ENCODE assay signal across 25 mouse cellular contexts in genomic region chr2:109748815-109749214, GRCm38 (mm10).
DNase-seq lines count a peak whose midpoint lies in the region; ATAC-seq and TF ChIP-seq lines count a peak whose summit lies in the region.
"Had no signal": no experiment of that assay in that cellular context is flagged by ENCODE, and none has a peak within 500 bp of the region (broad histone marks: within the 10 kb centered on the region; RNA-seq: fewer than 3 reads in every experiment).

No protein-coding gene starts in this region.

- WGBS in liver, adult 2 months, result 87% methylated on average over 4 of the region's 4 CpGs
- 74% methylated on average over 4 of the region's 4 CpGs for WGBS in limb, embryonic 10.5 days

- ATAC-seq in common myeloid progenitor, adult 5-6 weeks (replicated peaks; ENCODE audit: low read depth, poor library complexity, severe bottlenecking), result peak; percentile 62
- ATAC-seq: activated CD4-positive, CD25-positive, alpha-beta regulatory T cell, adult 4 months; forebrain, embryonic 14.5 days; forebrain, embryonic 16.5 days; Patski had no signal

- H3K9me3 ChIP-seq in CH12.LX (replicated peaks; ENCODE audit: low read length), result no peaks in the 10 kb centered on the region
- no peaks in the 10 kb centered on the region for H3K9me3 ChIP-seq in limb, embryonic 10.5 days (replicated peaks)
- H3K9me3 ChIP-seq: embryonic facial prominence, embryonic 13.5 days; embryonic facial prominence, embryonic 15.5 days; forebrain, embryonic 10.5 days; forebrain, embryonic 12.5 days; G1E had no signal

- no peak for TF ChIP-seq POLR2A in liver, adult 2 months (IDR thresholded peaks at IDR 0.05; ENCODE audit: extremely low read depth, insufficient read depth, low read length)
- no peak for TF ChIP-seq POLR2A in CH12.LX (IDR thresholded peaks at IDR 0.05; ENCODE audit: low read depth, low read length)

- H3K4me2 ChIP-seq in CH12.LX (ENCODE audit: insufficient read depth, low read depth, poor library complexity, severe bottlenecking), result no peak overlapping the region
- H3K4me2 ChIP-seq: embryonic facial prominence, embryonic 13.5 days; embryonic facial prominence, embryonic 15.5 days; forebrain, embryonic 12.5 days had no signal

- in situ Hi-C loops in CH12.LX (cut with MboI; ENCODE audit: low pct_ligation_motif_present, low pct_unique_long_range_greater_than_20kb, low sequenced_read_pairs), result no loop called here

- DNase-seq in liver, adult 2 months (ENCODE audit: extremely low read depth, low read depth, low spot score), result no peak
- DNase-seq in liver (no peak), CH12.LX (ENCODE audit: extremely low read depth) (peak; percentile 49)
- DNase-seq in limb, embryonic 10.5 days (ENCODE audit: low spot score), result no peak
- no peak for DNase-seq in yolk sac, embryonic 10.5 days (ENCODE audit: low spot score)
- DNase-seq: adrenal gland, adult 8-10 months; adrenal gland, postnatal 14 days; adrenal gland, postnatal 36 days; cerebellum, adult 11-12 months; cerebellum, adult 2 months; cerebellum, adult 9-10 months; cerebellum, postnatal 10 days; cerebellum, postnatal 25 days; embryo, embryonic 11 days had no signal

- H3K4me3 ChIP-seq in liver, adult 2 months (ENCODE audit: insufficient read depth, low read depth, low read length), result no peak overlapping the region
- no peak overlapping the region for H3K4me3 ChIP-seq in CH12.LX (replicated peaks in 1 of 3; ENCODE audit: low read depth in 2 of 3, low read length in 2 of 3, poor library complexity in 1 of 3)
- H3K4me3 ChIP-seq in limb, embryonic 10.5 days, result no peak overlapping the region
- H3K4me3 ChIP-seq: embryonic facial prominence, embryonic 13.5 days; embryonic facial prominence, embryonic 15.5 days; erythroblast, embryonic 14.5 days; forebrain, embryonic 10.5 days; forebrain, embryonic 12.5 days had no signal

- dilution Hi-C loops in CH12.LX (cut with MboI; ENCODE audit: extremely low pct_ligation_motif_present, extremely low pct_unique_long_range_greater_than_20kb, low sequenced_read_pairs), result no loop called here

- TF ChIP-seq EP300 in CH12.LX (IDR thresholded peaks at IDR 0.05; ENCODE audit: low read length), result peak; percentile 26; the same call in 1 of the 2 replicates

- no peak for TF ChIP-seq RAD21 in CH12.LX (IDR thresholded peaks at IDR 0.05; ENCODE audit: low read depth, low read length)

- peak overlapping the region; percentile 65 for H3K27ac ChIP-seq in liver, adult 2 months (replicated peaks; ENCODE audit: insufficient read depth, low read depth, low read length)
- H3K27ac ChIP-seq in CH12.LX (ENCODE audit: insufficient read depth, low read depth), result no peak overlapping the region
- no peak overlapping the region for H3K27ac ChIP-seq in limb, embryonic 10.5 days
- H3K27ac ChIP-seq: embryonic facial prominence, embryonic 13.5 days; embryonic facial prominence, embryonic 15.5 days; forebrain, embryonic 10.5 days; forebrain, embryonic 12.5 days had no signal

- H3K36me3 ChIP-seq in liver, adult 2 months (ENCODE audit: control insufficient read depth, insufficient read depth, low read length), result no peaks in the 10 kb centered on the region
- no peaks in the 10 kb centered on the region for H3K36me3 ChIP-seq in CH12.LX (replicated peaks in 1 of 2; ENCODE audit: control insufficient read depth in 1 of 2, insufficient read depth in 1 of 2, low read length in 1 of 2)
- no peaks in the 10 kb centered on the region for H3K36me3 ChIP-seq in limb, embryonic 10.5 days
- H3K36me3 ChIP-seq: embryonic facial prominence, embryonic 13.5 days; embryonic facial prominence, embryonic 15.5 days; forebrain, embryonic 10.5 days; forebrain, embryonic 12.5 days; G1E had no signal

- TF ChIP-seq CTCF in liver, adult 2 months (IDR thresholded peaks at IDR 0.05; ENCODE audit: low read depth, low read length), result no peak
- TF ChIP-seq CTCF in CH12.LX (conservative IDR thresholded peaks at IDR 0.05 in 1 of 2, IDR thresholded peaks at IDR 0.05 in 1 of 2; ENCODE audit: low read depth in 2 of 2, low read length in 2 of 2), result no peak

- peaks cover 8% of the 10 kb centered on the region; the same call in 1 of the 2 replicates for H3K4me1 ChIP-seq in liver, adult 2 months (ENCODE audit: control insufficient read depth, insufficient read depth, low read length)
- H3K4me1 ChIP-seq in CH12.LX (ENCODE audit: control insufficient read depth in 1 of 2, insufficient read depth in 2 of 2), result peaks cover 5 to 35% of the 10 kb centered on the region in 2 experiments; a peak in 3 of 4 replicates
- H3K4me1 ChIP-seq in limb, embryonic 10.5 days, result peaks cover 32% of the 10 kb centered on the region
- H3K4me1 ChIP-seq: embryonic facial prominence, embryonic 13.5 days; embryonic facial prominence, embryonic 15.5 days had no signal

- no peaks in the 10 kb centered on the region for H3K27me3 ChIP-seq in liver, adult 2 months (ENCODE audit: control insufficient read depth, insufficient read depth, low read length)
- no peaks in the 10 kb centered on the region for H3K27me3 ChIP-seq in CH12.LX (replicated peaks)
- H3K27me3 ChIP-seq in limb, embryonic 10.5 days (ENCODE audit: low read depth, poor library complexity, severe bottlenecking), result no peaks in the 10 kb centered on the region
- H3K27me3 ChIP-seq: embryonic facial prominence, embryonic 13.5 days; embryonic facial prominence, embryonic 15.5 days; forebrain, embryonic 12.5 days; Patski had no signal

- no peak overlapping the region for H3K9ac ChIP-seq in liver, adult 2 months (ENCODE audit: low read depth, low read length)
- no peak overlapping the region for H3K9ac ChIP-seq in CH12.LX (ENCODE audit: insufficient read depth, low read depth)
- H3K9ac ChIP-seq: embryonic facial prominence, embryonic 13.5 days; embryonic facial prominence, embryonic 15.5 days; forebrain, embryonic 12.5 days had no signal

- H3K79me2 ChIP-seq in liver, adult 2 months (ENCODE audit: control insufficient read depth, insufficient read depth, low read length), result no peaks in the 10 kb centered on the region
- H3K79me2 ChIP-seq in CH12.LX (replicated peaks; ENCODE audit: control insufficient read depth, extremely low read depth, insufficient read depth, poor library complexity, severe bottlenecking), result no peaks in the 10 kb centered on the region

TF ChIP-seq in CH12.LX, 34 proteins besides CTCF, POLR2A, EP300 and RAD21:
- TF ChIP-seq IRF4 (IDR thresholded peaks at IDR 0.05; ENCODE audit: low read depth, low read length) (peak; percentile 42; the same call in 1 of the 2 replicates), UBTF (IDR thresholded peaks at IDR 0.05; ENCODE audit: low read depth, low read length) (no peak), ELF1 (IDR thresholded peaks at IDR 0.05; ENCODE audit: low read depth, low read length) (peak; percentile 36; the same call in 1 of the 2 replicates)
